Mouse (Mus musculus) heart, adult 18-20 months (tissue): ENCODE measurements at regions not wholly inside any gene's neighbourhood (a gene's known extent, or its start where the extent isn't known, plus 50 kb on each side); places are given as distances from the start of the nearest gene placed in this dataset.

Experiments used
- DNase-seq, 2 experiments: peaks; one replicate each; pipeline ENCODE4 v3.0.0; 2021 to 2022; ENCODE audit warnings: mixed read lengths in 1 of 2

- DNase-seq: no peak
Measured at GRCm38 (mm10) chr2:133221762-133222556, 276.3 kb upstream of the Fermt1 start.

DNA sequence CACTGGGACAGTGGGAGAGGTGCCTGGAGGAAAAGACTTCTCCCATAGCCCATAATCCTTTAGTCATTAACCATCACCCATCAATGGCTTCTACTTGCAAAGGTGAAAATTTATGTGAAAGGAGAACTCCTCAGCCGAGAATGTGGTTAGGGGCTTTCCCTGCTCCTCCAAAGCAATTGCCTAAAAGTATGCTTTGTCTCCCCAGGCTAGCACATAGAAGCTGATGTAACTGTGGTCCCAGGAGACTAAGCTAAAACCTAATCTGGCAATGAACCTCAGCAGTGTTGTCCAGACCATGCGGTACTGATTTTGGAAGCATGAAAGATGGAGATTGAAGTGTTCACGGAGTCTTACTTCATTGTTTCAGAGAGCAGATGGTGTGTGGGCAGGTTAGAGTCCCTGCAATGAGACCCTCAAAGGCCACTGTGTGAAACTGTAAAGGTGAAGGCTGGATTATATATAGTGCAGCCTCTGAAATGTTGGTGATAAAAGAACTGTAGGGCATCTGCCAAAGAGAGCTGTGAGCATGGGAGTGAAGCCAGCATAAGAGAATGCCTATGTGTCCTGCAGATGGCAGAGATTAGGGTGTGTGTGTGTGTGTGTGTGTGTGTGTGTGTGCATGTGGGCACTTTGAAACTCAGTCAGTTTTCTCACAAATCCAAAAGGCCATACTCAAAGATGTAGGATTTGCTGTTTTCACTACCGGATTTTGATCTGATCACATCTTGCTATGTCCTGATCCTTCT is 289.6 kb upstream of the Fermt1 start:
- no peak for DNase-seq

DNA sequence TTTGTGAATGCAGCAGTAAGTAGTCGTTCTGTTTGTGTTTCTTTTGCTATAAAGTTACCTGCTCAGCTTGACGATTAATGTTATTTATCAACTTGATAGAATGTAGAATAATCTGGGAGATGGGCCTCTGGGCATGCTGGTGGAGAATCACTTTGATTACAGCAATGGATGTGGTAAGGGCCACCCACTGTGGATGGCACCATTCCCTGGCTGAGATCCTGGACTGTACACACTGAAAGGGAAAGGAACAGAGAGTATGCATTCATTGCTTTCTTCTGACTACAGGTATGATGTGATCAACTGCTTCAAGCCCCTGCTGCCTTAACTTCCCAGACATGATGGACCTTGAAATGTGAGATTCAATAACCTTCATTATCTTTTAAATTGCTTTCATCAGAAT is 299.8 kb upstream of the Bmp2 start:
- DNase-seq: no peak

DNA sequence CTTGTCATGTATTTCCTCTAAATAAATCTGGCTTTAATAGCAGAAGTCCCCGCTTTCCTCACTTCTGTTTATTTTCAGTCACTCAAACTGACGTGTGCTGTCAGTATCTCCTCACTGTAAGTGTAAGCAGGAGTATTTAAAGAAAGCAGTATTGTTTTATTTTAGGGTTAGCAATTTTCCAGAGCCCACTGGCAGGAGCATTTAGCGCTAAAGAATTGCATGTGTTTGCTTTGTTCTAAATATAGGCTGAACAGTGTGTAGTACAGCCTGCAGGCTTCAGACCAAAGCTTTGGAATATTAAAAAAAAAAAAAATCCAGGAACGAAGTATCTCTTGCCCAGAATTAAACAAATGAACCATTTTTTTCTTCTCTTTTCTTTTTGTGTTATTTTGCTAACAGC is 277.5 kb upstream of the Bmp2 start:
- DNase-seq: no peak

- no peak for DNase-seq
Measured at GRCm38 (mm10) chr2:133278546-133278945, 273.4 kb upstream of the Bmp2 start.

DNA sequence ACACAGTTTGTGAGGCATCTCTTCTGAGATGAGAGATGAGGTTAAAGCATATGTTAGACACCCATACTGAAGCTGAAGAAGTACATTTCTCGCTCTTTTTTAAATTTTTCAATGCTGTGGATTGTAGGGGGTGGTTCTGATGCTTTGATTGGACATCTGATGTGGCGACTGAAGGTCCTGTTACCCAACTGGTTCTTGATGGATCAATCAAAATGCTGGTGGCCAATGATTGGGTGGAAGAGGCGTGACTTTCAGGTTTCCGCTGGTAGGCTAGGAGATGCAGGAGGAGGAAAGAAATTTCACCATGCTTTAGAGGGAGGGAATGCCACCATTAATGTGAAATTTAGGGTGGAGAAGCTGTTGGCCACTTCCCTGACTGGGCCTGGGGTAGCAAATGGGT is 272.7 kb upstream of the Bmp2 start:
- no peak for DNase-seq

DNA sequence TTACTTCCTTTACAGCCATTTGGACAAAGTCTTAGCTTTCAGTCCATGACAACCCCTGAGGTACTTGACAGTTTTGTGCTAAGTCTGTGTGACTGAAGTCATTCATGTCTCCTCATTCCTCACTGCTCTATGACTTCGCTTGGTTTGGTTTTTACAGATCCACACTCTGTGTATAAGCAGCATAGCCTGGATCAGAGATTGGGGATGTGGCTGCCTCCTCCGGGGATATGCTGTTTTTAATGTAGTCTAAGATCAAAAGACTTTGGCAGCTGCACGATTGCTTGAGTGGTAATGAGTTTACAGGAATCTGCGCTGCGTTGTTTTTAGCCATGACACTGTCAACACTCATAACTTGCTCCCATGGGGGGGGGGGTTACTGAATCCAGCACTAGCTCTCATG is 269.3 kb upstream of the Bmp2 start:
- no peak for DNase-seq

DNA sequence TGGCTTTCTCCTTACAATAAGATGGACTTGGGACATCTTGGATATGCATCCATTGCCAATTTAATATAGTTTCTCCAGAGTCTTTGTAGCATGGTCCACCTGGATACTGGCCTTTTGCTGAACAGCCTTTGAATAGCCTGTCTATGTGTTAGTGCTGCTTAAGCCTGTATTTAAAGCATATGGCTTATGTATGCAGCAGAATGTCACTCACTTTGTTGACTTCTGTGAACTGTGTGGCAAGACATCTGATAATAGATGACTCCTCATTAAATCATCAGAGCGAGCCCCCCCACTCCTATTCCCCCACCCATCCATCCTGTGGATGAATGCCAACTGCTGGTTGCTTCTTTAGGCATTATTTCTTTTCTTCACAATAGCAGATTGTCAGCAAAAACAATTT is 268.2 kb upstream of the Bmp2 start:
- no peak for DNase-seq

- DNase-seq: no peak
Measured at GRCm38 (mm10) chr2:133294136-133294535, 257.8 kb upstream of the Bmp2 start.

GRCm38 (mm10) chr2:133305936-133306335 is 246.0 kb upstream of the Bmp2 start:
- DNase-seq: peak; percentile 16 to 21

DNA sequence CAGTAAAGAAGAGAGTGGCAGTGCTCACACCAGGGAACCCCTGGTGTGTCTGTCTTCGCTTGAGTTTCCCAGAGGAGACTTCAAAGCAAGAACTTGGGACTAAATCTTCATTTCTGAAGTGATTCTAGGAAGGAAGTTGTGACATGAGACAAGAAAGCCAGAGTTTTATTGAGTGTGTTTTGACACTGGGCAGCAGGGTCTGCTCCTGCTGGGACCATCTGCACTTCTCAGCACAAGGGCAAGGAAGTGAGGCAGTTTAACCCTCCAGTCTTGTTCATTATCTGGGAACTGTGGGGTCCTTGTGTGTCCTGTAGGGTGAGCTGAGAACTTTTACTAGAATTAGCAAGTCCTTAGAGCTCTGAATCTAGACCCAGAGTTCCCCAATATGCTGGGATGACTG is 241.0 kb upstream of the Bmp2 start:
- DNase-seq: no peak

DNA sequence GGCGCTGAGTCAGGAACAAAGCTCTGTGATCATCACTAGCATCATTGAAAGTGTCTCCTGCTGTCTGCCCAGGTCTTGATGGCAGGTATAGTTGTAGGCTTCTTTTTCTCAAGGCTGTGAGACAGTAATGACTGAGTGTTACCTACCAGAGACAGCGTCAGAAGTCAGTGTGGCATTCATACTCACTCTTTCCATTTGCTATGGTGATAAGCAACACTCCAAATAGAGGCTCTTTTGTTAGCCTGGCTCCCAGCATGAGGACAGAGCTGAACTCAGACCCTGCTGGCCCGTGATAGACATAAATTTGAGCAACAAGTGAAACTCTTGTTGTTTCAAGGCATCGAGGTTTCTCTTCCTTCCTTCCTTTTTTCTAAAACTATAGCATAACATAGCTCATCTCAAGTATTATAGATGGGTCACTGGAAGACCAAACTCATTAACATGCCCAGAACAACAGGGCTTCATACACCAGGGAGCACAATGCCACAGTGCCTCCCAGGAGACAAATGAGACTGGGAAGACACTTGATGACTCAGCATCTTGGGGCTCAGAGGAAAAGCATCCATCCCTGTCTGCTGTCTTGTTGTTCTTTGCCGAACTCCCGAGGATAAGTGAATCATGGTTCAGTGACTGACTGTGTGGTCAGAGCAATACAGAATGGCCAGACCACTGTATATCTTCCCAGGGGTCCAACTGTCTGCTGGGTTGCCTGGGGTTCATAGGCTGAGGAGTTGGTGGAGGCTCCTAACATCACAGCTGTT is 225.5 kb upstream of the Bmp2 start:
- DNase-seq: no peak

- DNase-seq: no peak
Measured at GRCm38 (mm10) chr2:133327653-133328052, 224.3 kb upstream of the Bmp2 start.

DNA sequence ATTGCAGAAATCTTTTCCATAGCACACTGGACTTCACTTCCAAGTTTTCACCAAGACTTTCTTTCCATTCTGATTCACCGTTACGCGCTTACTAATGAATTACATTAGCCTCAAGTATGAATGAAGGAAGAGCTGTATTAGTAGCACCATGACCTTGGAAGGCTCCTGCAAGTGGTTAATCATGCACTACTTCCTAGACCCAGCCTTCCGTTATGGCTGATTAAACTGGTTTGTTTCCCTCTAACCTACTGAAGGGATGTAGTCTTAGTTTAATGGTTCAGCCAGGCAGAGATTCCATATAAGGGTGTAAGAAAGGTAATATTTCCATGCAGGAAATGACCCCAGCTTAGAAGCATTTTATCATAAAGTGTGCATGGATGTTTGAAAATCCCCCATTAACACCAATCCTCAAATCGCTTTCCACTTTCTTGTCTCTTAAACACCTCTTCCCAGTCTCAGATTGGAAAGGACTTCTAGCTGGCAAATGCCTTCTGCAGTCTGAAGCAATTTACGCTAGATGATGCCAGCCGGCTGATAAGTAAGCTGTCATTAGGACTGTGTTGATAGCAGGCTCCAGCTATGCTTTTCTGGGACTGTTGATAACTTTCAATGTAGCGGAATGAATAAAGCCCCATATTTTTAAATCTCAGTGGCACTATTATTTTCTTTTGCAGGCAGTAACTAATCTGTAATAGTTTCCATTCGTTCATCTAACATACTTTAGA is 215.6 kb upstream of the Bmp2 start:
- DNase-seq: peak in 1 of 2 experiments; percentile 9

- no peak for DNase-seq
Measured at GRCm38 (mm10) chr2:133338150-133338549, 213.8 kb upstream of the Bmp2 start.

DNA sequence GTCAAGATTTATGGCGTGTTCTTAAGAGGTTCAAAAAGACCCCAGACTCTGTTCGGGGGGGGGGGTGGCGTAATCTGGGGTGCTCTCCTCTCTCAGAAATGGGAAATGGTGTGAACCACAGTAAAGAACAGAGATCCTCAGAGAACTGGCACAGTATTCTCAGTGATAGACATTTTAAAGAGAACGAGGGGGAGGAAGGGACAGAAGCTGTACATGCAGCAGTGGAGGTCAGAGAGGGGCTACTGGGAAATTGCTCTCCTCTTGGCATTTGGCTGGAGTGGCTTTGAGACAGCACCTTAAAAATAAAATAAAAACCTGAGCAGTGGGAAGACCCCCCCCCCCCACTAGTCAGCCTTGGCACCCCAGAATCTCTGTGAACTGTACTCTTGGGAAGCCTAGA is 210.6 kb upstream of the Bmp2 start:
- DNase-seq: no peak

- no peak for DNase-seq
Measured at GRCm38 (mm10) chr2:133345964-133346788, 205.8 kb upstream of the Bmp2 start.

DNA sequence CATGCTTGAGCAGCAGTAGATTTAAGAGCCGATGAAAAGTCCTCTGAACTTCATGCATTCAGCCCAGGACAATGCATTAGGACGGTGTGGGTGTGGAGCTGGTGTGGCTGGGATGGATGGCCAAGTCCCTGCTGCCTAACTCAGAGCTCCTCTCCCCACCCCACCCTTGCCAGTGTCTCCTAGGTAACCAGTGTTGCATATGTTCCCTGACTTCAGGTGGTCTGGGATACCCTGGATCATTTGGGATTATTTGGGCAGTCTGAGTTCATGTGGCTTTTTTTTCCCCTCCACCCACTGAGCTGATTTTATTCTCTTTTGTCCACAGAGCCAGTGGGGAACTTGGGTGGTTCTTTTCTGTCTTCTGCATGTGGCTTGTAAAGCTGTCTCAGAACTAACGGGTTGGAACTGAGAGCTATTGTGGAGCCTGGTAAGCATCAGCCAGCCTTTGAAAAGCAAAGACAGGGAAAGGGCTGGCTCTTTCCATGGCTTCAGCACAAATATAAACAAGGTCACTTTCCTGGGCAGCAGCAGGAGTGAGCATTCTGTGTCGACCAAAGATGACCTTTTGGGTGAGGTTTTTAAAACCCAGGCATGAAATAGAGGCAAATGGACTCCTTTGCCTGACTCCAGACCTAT is 205.1 kb upstream of the Bmp2 start:
- no peak for DNase-seq

DNA sequence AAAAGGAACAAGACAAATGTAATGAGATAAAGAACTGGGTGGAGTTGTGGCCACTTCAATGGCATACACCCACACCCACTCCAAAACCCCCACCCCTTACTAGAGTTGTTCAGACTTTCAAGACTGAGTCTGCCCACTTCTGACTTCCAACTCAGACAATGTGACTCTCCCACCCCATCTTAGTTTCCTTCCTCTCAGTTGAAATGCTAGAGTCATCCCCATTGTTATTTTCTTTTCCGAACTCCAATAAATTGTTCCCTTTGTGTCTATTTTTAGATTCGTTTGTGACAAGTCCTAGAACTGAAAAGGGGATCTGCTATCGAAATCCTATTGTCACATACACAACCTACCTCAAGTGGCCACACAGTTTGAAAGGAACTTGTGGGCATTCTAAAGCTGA is 200.7 kb upstream of the Bmp2 start:
- no peak for DNase-seq

- no peak for DNase-seq
Measured at GRCm38 (mm10) chr2:133352800-133353199, 199.2 kb upstream of the Bmp2 start.
